Mouse (Mus musculus): ENCODE measurements around the gene Kcnt2. TPM values are rescaled to one million over a fixed set of nuclear protein-coding genes. Genes with fewer than 3 reads are reported as not detected.

Kcnt2 gene
- total and polyA plus RNA-seq, 2 experiments from 2014 or later, result 2.4 to 8.9 TPM

- 83% methylated on average over 1 of the region's 1 CpGs for WGBS
- H3K4me2 ChIP-seq (ENCODE audit: low read depth), result no peak overlapping the region
Measured at GRCm38 (mm10) chr1:140415761-140416160, 169.8 kb downstream of the Kcnt2 start.

GRCm38 (mm10) chr1:140422954-140423353, 177.0 kb downstream of the Kcnt2 start:
- Histone ChIP-seq H3K27ac (ENCODE audit: low read depth, low read length) (no peak overlapping the region), H3K36me3 (ENCODE audit: insufficient read depth) (no peaks in the 10 kb centered on the region), H3K4me1 (ENCODE audit: insufficient read depth) (no peaks in the 10 kb centered on the region), H3K27me3 (ENCODE audit: insufficient read depth, low read length) (no peaks in the 10 kb centered on the region), H3K4me3 (ENCODE audit: low read depth, low read length) (no peak overlapping the region), H3K4me2 (ENCODE audit: low read depth) (no peak overlapping the region), H3K9ac (no peak overlapping the region), H3K9me3 (ENCODE audit: low read length) (no peaks in the 10 kb centered on the region)
- DNase-seq (no peak), ATAC-seq (no peak)
- no peak for TF ChIP-seq CTCF (IDR thresholded peaks at IDR 0.05; ENCODE audit: low read depth)

More at GRCm38 (mm10) chr1:140415761-140416160, 169.8 kb downstream of the Kcnt2 start:
- Histone ChIP-seq H3K9ac (no peak overlapping the region), H3K4me3 (ENCODE audit: low read depth, low read length) (no peak overlapping the region), H3K36me3 (ENCODE audit: insufficient read depth) (no peaks in the 10 kb centered on the region), H3K9me3 (ENCODE audit: low read length) (no peaks in the 10 kb centered on the region), H3K27me3 (ENCODE audit: insufficient read depth, low read length) (no peaks in the 10 kb centered on the region), H3K27ac (ENCODE audit: low read depth, low read length) (no peak overlapping the region), H3K4me1 (ENCODE audit: insufficient read depth) (no peaks in the 10 kb centered on the region)
- no peak for ATAC-seq
- TF ChIP-seq CTCF (IDR thresholded peaks at IDR 0.05; ENCODE audit: low read depth), result no peak
- DNase-seq, result no peak

- Histone ChIP-seq H3K27me3 (ENCODE audit: insufficient read depth, low read length) (no peaks in the 10 kb centered on the region), H3K4me2 (ENCODE audit: low read depth) (no peak overlapping the region), H3K36me3 (ENCODE audit: insufficient read depth) (no peaks in the 10 kb centered on the region), H3K4me1 (ENCODE audit: insufficient read depth) (no peaks in the 10 kb centered on the region), H3K9me3 (ENCODE audit: low read length) (no peaks in the 10 kb centered on the region), H3K27ac (ENCODE audit: low read depth, low read length) (no peak overlapping the region), H3K9ac (no peak overlapping the region), H3K4me3 (ENCODE audit: low read depth, low read length) (no peak overlapping the region)
- DNase-seq (no peak), ATAC-seq (no peak)
- WGBS, result 32% methylated on average over 2 of the region's 2 CpGs
- TF ChIP-seq CTCF (IDR thresholded peaks at IDR 0.05; ENCODE audit: low read depth), result no peak
Measured at GRCm38 (mm10) chr1:140429284-140429850, 183.4 kb downstream of the Kcnt2 start.

- WGBS, result 64% methylated on average over 1 of the region's 1 CpGs
- H3K9ac ChIP-seq, result no peak overlapping the region
- H3K36me3 ChIP-seq (ENCODE audit: insufficient read depth), result no peaks in the 10 kb centered on the region
- ATAC-seq (no peak), DNase-seq (no peak)
- no peaks in the 10 kb centered on the region for H3K9me3 ChIP-seq (ENCODE audit: low read length)
- no peaks in the 10 kb centered on the region for H3K4me1 ChIP-seq (ENCODE audit: insufficient read depth)
- H3K4me2 ChIP-seq (ENCODE audit: low read depth), result no peak overlapping the region
- H3K4me3 ChIP-seq (ENCODE audit: low read depth, low read length), result no peak overlapping the region
- H3K27me3 ChIP-seq (ENCODE audit: insufficient read depth, low read length), result no peaks in the 10 kb centered on the region
- no peak for TF ChIP-seq CTCF (IDR thresholded peaks at IDR 0.05; ENCODE audit: low read depth)
- H3K27ac ChIP-seq (ENCODE audit: low read depth, low read length), result no peak overlapping the region
Measured at GRCm38 (mm10) chr1:140432039-140432438, 186.1 kb downstream of the Kcnt2 start.

GRCm38 (mm10) chr1:140434791-140435190, 188.8 kb downstream of the Kcnt2 start:
- Histone ChIP-seq H3K27ac (ENCODE audit: low read depth, low read length) (no peak overlapping the region), H3K9me3 (ENCODE audit: low read length) (no peaks in the 10 kb centered on the region), H3K36me3 (ENCODE audit: insufficient read depth) (no peaks in the 10 kb centered on the region), H3K9ac (no peak overlapping the region), H3K4me2 (ENCODE audit: low read depth) (no peak overlapping the region), H3K4me3 (ENCODE audit: low read depth, low read length) (no peak overlapping the region), H3K4me1 (ENCODE audit: insufficient read depth) (no peaks in the 10 kb centered on the region), H3K27me3 (ENCODE audit: insufficient read depth, low read length) (no peaks in the 10 kb centered on the region)
- TF ChIP-seq CTCF (IDR thresholded peaks at IDR 0.05; ENCODE audit: low read depth), result no peak
- ATAC-seq, result no peak
- no peak for DNase-seq
- WGBS, result 80% methylated on average over 2 of the region's 2 CpGs

- no peak overlapping the region for H3K4me3 ChIP-seq (ENCODE audit: low read depth, low read length)
- no peaks in the 10 kb centered on the region for H3K9me3 ChIP-seq (ENCODE audit: low read length)
- WGBS, result 76% methylated on average over 5 of the region's 5 CpGs
- no peaks in the 10 kb centered on the region for H3K27me3 ChIP-seq (ENCODE audit: insufficient read depth, low read length)
- ATAC-seq (no peak), DNase-seq (no peak)
- no peaks in the 10 kb centered on the region for H3K4me1 ChIP-seq (ENCODE audit: insufficient read depth)
- H3K27ac ChIP-seq (ENCODE audit: low read depth, low read length), result no peak overlapping the region
- no peaks in the 10 kb centered on the region for H3K36me3 ChIP-seq (ENCODE audit: insufficient read depth)
- no peak for TF ChIP-seq CTCF (IDR thresholded peaks at IDR 0.05; ENCODE audit: low read depth)
- no peak overlapping the region for H3K4me2 ChIP-seq (ENCODE audit: low read depth)
- no peak overlapping the region for H3K9ac ChIP-seq
Measured at GRCm38 (mm10) chr1:140438176-140438575, 192.2 kb downstream of the Kcnt2 start.

GRCm38 (mm10) chr1:140443904-140444303, 197.9 kb downstream of the Kcnt2 start:
- no peaks in the 10 kb centered on the region for H3K9me3 ChIP-seq (ENCODE audit: low read length)
- H3K4me2 ChIP-seq (ENCODE audit: low read depth), result no peak overlapping the region
- H3K4me1 ChIP-seq (ENCODE audit: insufficient read depth), result no peaks in the 10 kb centered on the region
- no peak overlapping the region for H3K27ac ChIP-seq (ENCODE audit: low read depth, low read length)
- H3K27me3 ChIP-seq (ENCODE audit: insufficient read depth, low read length), result no peaks in the 10 kb centered on the region
- H3K4me3 ChIP-seq (ENCODE audit: low read depth, low read length), result no peak overlapping the region
- ATAC-seq (no peak), DNase-seq (no peak)
- H3K9ac ChIP-seq, result no peak overlapping the region
- 86% methylated on average over 1 of the region's 1 CpGs for WGBS
- no peak for TF ChIP-seq CTCF (IDR thresholded peaks at IDR 0.05; ENCODE audit: low read depth)
- H3K36me3 ChIP-seq (ENCODE audit: insufficient read depth), result no peaks in the 10 kb centered on the region

Measured in forebrain, postnatal 0 days (tissue).